Mouse (Mus musculus): Measurements from ENCODE around the gene Siglece. TPM values are rescaled to one million over a fixed set of nuclear protein-coding genes. Genes with fewer than 3 reads are reported as not detected.

Siglece gene
- polyA plus RNA-seq (2014; fragmentation: Illumina TruSeq; extraction: RNeasy Lipid Tissue Mini Kit (QIAGEN cat#74804); ENCODE audit: low read depth, low replicate concordance): 1.2 TPM

DNA sequence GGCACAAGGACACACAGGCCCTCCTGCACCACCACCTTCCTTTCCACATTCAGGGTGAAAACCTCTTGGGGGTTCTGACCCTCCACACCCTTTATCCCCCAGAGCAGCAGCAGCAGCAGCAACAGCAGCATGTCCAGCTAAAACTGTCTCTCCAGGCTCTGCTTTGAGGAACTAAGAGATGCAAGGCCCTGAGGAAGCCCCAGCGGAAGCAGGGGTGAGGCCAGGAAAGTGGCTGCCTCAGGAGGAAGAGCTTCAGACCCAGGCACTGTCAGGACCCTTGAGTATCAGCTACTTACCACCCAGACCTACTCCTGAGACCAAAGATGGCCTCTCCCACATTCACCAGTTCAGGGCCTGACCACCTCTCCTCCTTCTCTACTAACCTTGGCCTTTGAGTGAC is at the start of gene Siglece:
Siglece (minus strand) TSS at position 160 of the 400 bp plus-strand sequence.

GRCm38 (mm10) chr7:43690118-43690517 is 30.2 kb upstream of the Siglece start, which contains the start of gene Klk14:
Gene Klk14, plus strand, starts transcription at chr7:43690418.

DNA sequence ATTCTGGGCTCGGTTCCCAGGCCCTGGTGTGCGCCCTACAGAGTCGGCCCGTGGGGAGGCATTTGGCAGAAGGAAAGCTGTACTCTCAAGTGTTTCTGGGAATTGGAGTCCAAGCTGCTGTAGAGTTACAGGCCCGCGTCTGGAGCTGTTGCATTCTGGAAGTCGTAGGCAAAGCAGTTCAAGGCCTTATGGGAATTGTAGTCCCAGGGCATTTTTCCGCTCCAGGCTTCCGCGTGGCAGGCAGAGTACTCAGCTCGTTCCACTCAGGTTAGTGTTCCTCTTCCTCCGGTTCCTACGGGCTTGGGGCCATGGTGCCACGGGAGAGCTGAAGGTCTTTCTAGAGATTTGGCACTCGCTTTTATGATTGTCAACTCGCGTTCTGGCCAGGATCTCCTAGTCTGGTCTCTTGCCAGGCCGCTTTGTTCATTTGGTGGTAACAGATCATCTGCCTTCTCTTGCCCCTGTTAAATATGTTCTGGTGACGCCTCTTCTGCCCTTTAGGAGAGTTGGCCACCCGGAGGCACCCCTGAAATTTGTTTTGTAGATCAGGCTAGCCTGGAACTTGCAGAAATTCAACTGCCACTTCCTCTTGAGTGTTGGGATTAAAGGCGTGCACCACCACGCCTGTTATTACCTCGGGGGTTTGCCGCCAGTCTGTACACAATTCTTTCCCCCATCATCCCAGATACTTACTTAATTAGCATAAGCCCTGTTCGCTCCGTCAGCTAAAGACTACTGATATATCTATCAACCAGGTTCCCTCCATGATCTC is 12.0 kb upstream of the Siglece start, which contains the start of gene Ctu1:
Ctu1 (plus strand) TSS at position 208 of the 772 bp plus-strand sequence.

GRCm38 (mm10) chr7:43634500-43634899 is 25.5 kb downstream of the Siglece start, which contains the start of gene Ceacam18:
Gene Ceacam18, plus strand, starts transcription at chr7:43634707.

DNA sequence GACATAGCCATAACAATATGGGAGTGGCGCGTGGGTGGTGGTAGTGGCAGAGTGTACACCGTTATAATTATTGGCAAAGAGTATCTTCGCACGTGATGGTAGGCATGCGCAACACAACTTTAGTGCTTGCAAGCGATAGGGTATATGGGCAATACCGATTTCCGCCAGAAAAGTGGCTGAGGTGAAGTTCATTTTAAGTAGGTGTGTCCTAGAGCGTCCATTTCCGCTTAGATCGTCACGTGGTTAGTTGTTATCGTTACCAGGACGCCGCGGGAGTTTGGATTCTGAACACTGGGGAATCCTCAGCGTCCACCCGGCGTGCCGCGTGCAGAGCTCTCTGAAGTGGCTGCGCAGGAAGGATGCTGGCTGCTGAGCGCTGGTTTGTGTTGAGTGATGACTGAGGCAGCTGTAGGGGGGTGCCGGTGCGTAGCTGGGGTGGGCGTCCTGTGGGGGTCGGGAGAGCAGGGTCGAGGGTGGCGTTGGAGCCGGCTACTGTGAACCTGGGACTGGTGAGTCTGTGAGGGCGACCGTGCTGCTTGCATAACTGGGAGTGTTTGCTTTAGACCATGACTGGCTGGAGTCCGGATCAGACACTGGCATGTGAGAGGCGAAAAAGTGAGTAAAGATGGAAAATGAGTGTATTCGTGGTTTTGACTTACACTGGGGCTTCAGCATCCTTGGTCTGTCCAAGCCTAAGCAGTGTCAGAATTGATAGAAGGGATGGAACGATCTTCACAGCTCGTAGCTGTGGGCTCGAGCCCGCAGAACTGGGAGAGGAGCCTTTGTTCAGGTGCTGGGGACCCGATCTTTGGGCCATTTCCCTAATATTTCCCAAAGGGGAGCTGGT is 52.8 kb downstream of the Siglece start, which contains the start of gene Zfp819:
Zfp819 (plus strand) TSS at position 274 of the 847 bp plus-strand sequence.

Other genes with a start within 250 kb of the Siglece start
- gene Lim2, start 232.5 kb downstream of the Siglece start, polyA plus RNA-seq (2014; fragmentation: Illumina TruSeq; extraction: RNeasy Lipid Tissue Mini Kit (QIAGEN cat#74804); ENCODE audit: low read depth, low replicate concordance): not detected
- gene Nkg7, start 223.1 kb downstream of the Siglece start, polyA plus RNA-seq (2014; fragmentation: Illumina TruSeq; extraction: RNeasy Lipid Tissue Mini Kit (QIAGEN cat#74804); ENCODE audit: low read depth, low replicate concordance): not detected
- not detected for gene Cldnd2, start 219.4 kb downstream of the Siglece start, polyA plus RNA-seq (2014; fragmentation: Illumina TruSeq; extraction: RNeasy Lipid Tissue Mini Kit (QIAGEN cat#74804); ENCODE audit: low read depth, low replicate concordance)
- 1,679 TPM for gene Etfb, start 216.1 kb downstream of the Siglece start, polyA plus RNA-seq (2014; fragmentation: Illumina TruSeq; extraction: RNeasy Lipid Tissue Mini Kit (QIAGEN cat#74804); ENCODE audit: low read depth, low replicate concordance)
- gene Gm45233, start 216.0 kb downstream of the Siglece start, polyA plus RNA-seq (2014; fragmentation: Illumina TruSeq; extraction: RNeasy Lipid Tissue Mini Kit (QIAGEN cat#74804); ENCODE audit: low read depth, low replicate concordance): not detected
- gene Vsig10l, start 197.0 kb downstream of the Siglece start, polyA plus RNA-seq (2014; fragmentation: Illumina TruSeq; extraction: RNeasy Lipid Tissue Mini Kit (QIAGEN cat#74804); ENCODE audit: low read depth, low replicate concordance): 2.5 TPM
- gene Iglon5, start 170.1 kb downstream of the Siglece start, polyA plus RNA-seq (2014; fragmentation: Illumina TruSeq; extraction: RNeasy Lipid Tissue Mini Kit (QIAGEN cat#74804); ENCODE audit: low read depth, low replicate concordance): 0.39 TPM
- gene 4931406B18Rik, start 154.2 kb downstream of the Siglece start, polyA plus RNA-seq (2014; fragmentation: Illumina TruSeq; extraction: RNeasy Lipid Tissue Mini Kit (QIAGEN cat#74804); ENCODE audit: low read depth, low replicate concordance): not detected
- 1.6 TPM for gene Cd33, start 115.7 kb downstream of the Siglece start, polyA plus RNA-seq (2014; fragmentation: Illumina TruSeq; extraction: RNeasy Lipid Tissue Mini Kit (QIAGEN cat#74804); ENCODE audit: low read depth, low replicate concordance)
- 1.1 TPM for gene Zfp658, start 97.9 kb downstream of the Siglece start, polyA plus RNA-seq (2014; fragmentation: Illumina TruSeq; extraction: RNeasy Lipid Tissue Mini Kit (QIAGEN cat#74804); ENCODE audit: low read depth, low replicate concordance)
- 2.9 TPM for gene Zfp719, start 80.6 kb downstream of the Siglece start, polyA plus RNA-seq (2014; fragmentation: Illumina TruSeq; extraction: RNeasy Lipid Tissue Mini Kit (QIAGEN cat#74804); ENCODE audit: low read depth, low replicate concordance)
- not detected for gene Zfp819, start 53.0 kb downstream of the Siglece start, polyA plus RNA-seq (2014; fragmentation: Illumina TruSeq; extraction: RNeasy Lipid Tissue Mini Kit (QIAGEN cat#74804); ENCODE audit: low read depth, low replicate concordance)
- not detected for gene Ceacam18, start 25.5 kb downstream of the Siglece start, polyA plus RNA-seq (2014; fragmentation: Illumina TruSeq; extraction: RNeasy Lipid Tissue Mini Kit (QIAGEN cat#74804); ENCODE audit: low read depth, low replicate concordance)
- gene Ctu1, start 11.9 kb upstream of the Siglece start, polyA plus RNA-seq (2014; fragmentation: Illumina TruSeq; extraction: RNeasy Lipid Tissue Mini Kit (QIAGEN cat#74804); ENCODE audit: low read depth, low replicate concordance): 2.5 TPM
- gene Klk14, start 30.3 kb upstream of the Siglece start, polyA plus RNA-seq (2014; fragmentation: Illumina TruSeq; extraction: RNeasy Lipid Tissue Mini Kit (QIAGEN cat#74804); ENCODE audit: low read depth, low replicate concordance): not detected
- not detected for gene Klk13, start 52.4 kb upstream of the Siglece start, polyA plus RNA-seq (2014; fragmentation: Illumina TruSeq; extraction: RNeasy Lipid Tissue Mini Kit (QIAGEN cat#74804); ENCODE audit: low read depth, low replicate concordance)
- gene Klk12, start 108.7 kb upstream of the Siglece start, polyA plus RNA-seq (2014; fragmentation: Illumina TruSeq; extraction: RNeasy Lipid Tissue Mini Kit (QIAGEN cat#74804); ENCODE audit: low read depth, low replicate concordance): not detected
- gene Klk11, start 114.4 kb upstream of the Siglece start, polyA plus RNA-seq (2014; fragmentation: Illumina TruSeq; extraction: RNeasy Lipid Tissue Mini Kit (QIAGEN cat#74804); ENCODE audit: low read depth, low replicate concordance): not detected
- not detected for gene Klk10, start 120.9 kb upstream of the Siglece start, polyA plus RNA-seq (2014; fragmentation: Illumina TruSeq; extraction: RNeasy Lipid Tissue Mini Kit (QIAGEN cat#74804); ENCODE audit: low read depth, low replicate concordance)
- gene Klk9, start 131.7 kb upstream of the Siglece start, polyA plus RNA-seq (2014; fragmentation: Illumina TruSeq; extraction: RNeasy Lipid Tissue Mini Kit (QIAGEN cat#74804); ENCODE audit: low read depth, low replicate concordance): not detected
- 8.1 TPM for gene Klk8, start 137.4 kb upstream of the Siglece start, polyA plus RNA-seq (2014; fragmentation: Illumina TruSeq; extraction: RNeasy Lipid Tissue Mini Kit (QIAGEN cat#74804); ENCODE audit: low read depth, low replicate concordance)
- not detected for gene Klk7, start 151.1 kb upstream of the Siglece start, polyA plus RNA-seq (2014; fragmentation: Illumina TruSeq; extraction: RNeasy Lipid Tissue Mini Kit (QIAGEN cat#74804); ENCODE audit: low read depth, low replicate concordance)
- gene Klk6, start 164.3 kb upstream of the Siglece start, polyA plus RNA-seq (2014; fragmentation: Illumina TruSeq; extraction: RNeasy Lipid Tissue Mini Kit (QIAGEN cat#74804); ENCODE audit: low read depth, low replicate concordance): not detected
- gene Klk5, start 181.8 kb upstream of the Siglece start, polyA plus RNA-seq (2014; fragmentation: Illumina TruSeq; extraction: RNeasy Lipid Tissue Mini Kit (QIAGEN cat#74804); ENCODE audit: low read depth, low replicate concordance): not detected
- not detected for gene Klk4, start 221.0 kb upstream of the Siglece start, polyA plus RNA-seq (2014; fragmentation: Illumina TruSeq; extraction: RNeasy Lipid Tissue Mini Kit (QIAGEN cat#74804); ENCODE audit: low read depth, low replicate concordance)

Measured in heart, adult 10 weeks (tissue).